Mouse (Mus musculus): ENCODE results near the gene Pnpla1.

- TF ChIP-seq POLR2A (IDR thresholded peaks at IDR 0.05; ENCODE audit: borderline replicate concordance, low read depth, low read length) (no peak), CTCF (IDR thresholded peaks at IDR 0.05; ENCODE audit: low read depth, low read length) (no peak)
Measured at GRCm38 (mm10) chr17:28886266-28886665, 28.1 kb downstream of the Pnpla1 start.
